Comparison of ENCODE assay signal across 9 mouse cellular contexts in the genomic region with DNA sequence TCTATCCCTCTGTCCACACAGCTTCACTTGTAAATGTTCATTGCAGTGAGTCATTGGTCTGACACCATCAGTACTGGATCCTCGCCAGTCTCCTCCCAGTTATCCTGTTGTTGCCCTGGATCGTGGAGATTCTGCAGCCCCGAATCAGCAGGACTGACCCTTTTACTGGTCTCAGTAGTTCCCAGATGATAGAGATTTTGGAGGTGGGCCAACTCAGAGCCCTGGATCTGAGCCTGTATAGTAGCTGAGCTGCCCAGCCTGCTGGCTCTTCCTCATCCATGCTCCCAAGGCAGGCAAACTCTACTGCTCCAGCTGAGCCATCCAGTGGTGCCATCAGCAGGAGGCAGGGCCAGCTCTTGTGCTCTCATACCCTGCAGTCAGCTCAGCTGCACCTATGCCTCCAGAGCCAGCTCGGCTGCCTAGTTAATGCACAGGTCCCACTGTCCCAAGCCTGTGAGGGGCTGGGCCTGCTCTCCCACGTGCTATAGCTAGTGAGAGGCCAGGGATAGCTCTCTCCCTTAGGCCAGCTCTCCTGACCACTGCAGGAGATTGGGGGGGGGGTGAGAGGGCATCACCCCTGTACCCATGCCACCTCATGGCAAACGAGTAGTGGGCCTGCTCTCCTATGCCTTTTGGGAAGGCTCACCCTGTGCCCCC.
DNase-seq lines count a peak whose midpoint lies in the region; ATAC-seq lines count a peak whose summit lies in the region.
"Had no signal": no experiment of that assay in that cellular context is flagged by ENCODE, and none has a peak within 500 bp of the region (broad histone marks: within the 10 kb centered on the region; RNA-seq: fewer than 3 reads in every experiment).

No protein-coding gene starts in this region.

- intact Hi-C loops in gastrocnemius, postnatal 36 days (cut with DNase I) = no loop called here

- no peak overlapping the region for H3K4me2 ChIP-seq in heart, embryonic 14.5 days (ENCODE audit: low read length)
- H3K4me2 ChIP-seq: limb, embryonic 13.5 days had no signal

- peak; percentile 82 for ATAC-seq in heart, embryonic 14.5 days (ENCODE audit: insufficient number of reproducible peaks, insufficient read depth, low FRiP score, low read depth)

- H3K4me1 ChIP-seq in heart, embryonic 14.5 days (ENCODE audit: control insufficient read depth in 2 of 2, insufficient read depth in 2 of 2, low read length in 2 of 2) = peaks cover 10 to 16% of the 10 kb centered on the region in 2 experiments

- H3K9me3 ChIP-seq in heart, embryonic 14.5 days (ENCODE audit: control insufficient read depth, low read length) = no peaks in the 10 kb centered on the region
- H3K9me3 ChIP-seq: limb, embryonic 13.5 days had no signal

- no peak overlapping the region for H3K4me3 ChIP-seq in heart, embryonic 14.5 days (ENCODE audit: control insufficient read depth in 1 of 2, insufficient read depth in 1 of 2, low read depth in 1 of 2, low read length in 2 of 2)
- H3K4me3 ChIP-seq: limb, embryonic 13.5 days had no signal

- peak overlapping the region; percentile 50 to 62 for H3K27ac ChIP-seq in heart, embryonic 14.5 days (replicated peaks in 1 of 2; ENCODE audit: control insufficient read depth in 1 of 2, insufficient read depth in 1 of 2, low read depth in 2 of 2, low read length in 2 of 2)
- H3K27ac ChIP-seq: limb, embryonic 13.5 days had no signal

- peak; percentile 39 for DNase-seq in gastrocnemius, adult 18-20 months (ENCODE audit: low spot score)
- DNase-seq in gastrocnemius, postnatal 36 days = no peak
- DNase-seq in urinary bladder, adult 18-20 months (ENCODE audit: low spot score in 2 of 2) = peak; percentile 1 to 5
- DNase-seq in urinary bladder, postnatal 4 days (ENCODE audit: low spot score in 2 of 2) = no peak
- peak; percentile 39 for DNase-seq in lung, postnatal 36 days
- no peak for DNase-seq in frontal cortex, adult 2 months (ENCODE audit: extremely low spot score in 1 of 2, low spot score in 1 of 2)
- no peak for DNase-seq in frontal cortex, postnatal 36 days (ENCODE audit: low spot score in 2 of 2)

- H3K27me3 ChIP-seq in heart, embryonic 14.5 days (ENCODE audit: control insufficient read depth, insufficient read depth, low read length) = no peaks in the 10 kb centered on the region

- WGBS in heart, embryonic 14.5 days = 43% methylated on average over 6 of the region's 6 CpGs

- H3K36me3 ChIP-seq in heart, embryonic 14.5 days (ENCODE audit: control insufficient read depth, insufficient read depth, low read length) = peaks cover 33% of the 10 kb centered on the region

- no peak overlapping the region for H3K9ac ChIP-seq in heart, embryonic 14.5 days (ENCODE audit: low read length)
- H3K9ac ChIP-seq: limb, embryonic 13.5 days had no signal

Comparison
In these comparisons a context has a peak if more than half of its experiments do, and no peak if none do; other contexts are left out.
1. DNase-seq: peak in gastrocnemius, adult 18-20 months (single experiment), urinary bladder, adult 18-20 months (2 of 2) and lung, postnatal 36 days (single experiment); none in gastrocnemius, postnatal 36 days (0 of 2), urinary bladder, postnatal 4 days (0 of 2), frontal cortex, adult 2 months (0 of 2) and frontal cortex, postnatal 36 days (0 of 2).